Mouse (Mus musculus) spleen, adult 2 months (tissue): ENCODE results near the gene Gm20683. TPM values are rescaled to one million over a fixed set of nuclear protein-coding genes. Genes with fewer than 3 reads are reported as not detected.

Experiments
- DNase-seq, 2 experiments: peaks; one replicate each; pipeline versions ENCODE4 v3.0.0 to v3.0.0-alpha.2; 2012 to 2021; ENCODE audit warnings: low spot score in 2 of 2, low read depth in 1 of 2
- H3K27ac ChIP-seq: fragments of 200-500 bp; 2 replicates; pipeline ENCODE4 v1.5.1; 2012; ENCODE audit warnings: low read length, inconsistent platforms; ENCODE audit not compliant: insufficient read depth
- H3K27me3 ChIP-seq: fragments of 200-500 bp; 2 replicates; pipeline ENCODE4 v1.6.1; 2012; ENCODE audit warnings: mild to moderate bottlenecking, moderate library complexity, low read length, inconsistent platforms; ENCODE audit not compliant: control insufficient read depth, insufficient read depth
- H3K36me3 ChIP-seq: fragments of 200-500 bp; 2 replicates; pipeline ENCODE4 v1.6.1; 2012; ENCODE audit warnings: mild to moderate bottlenecking, low read length, inconsistent platforms; ENCODE audit not compliant: control insufficient read depth, insufficient read depth
- H3K4me1 ChIP-seq: fragments of 200-500 bp; 2 replicates; pipeline ENCODE4 v1.6.1; 2011; ENCODE audit warnings: inconsistent platforms; ENCODE audit not compliant: control insufficient read depth, insufficient read depth, insufficient read length
- H3K4me3 ChIP-seq: fragments of 200-500 bp; 2 replicates; pipeline ENCODE4 v1.5.1; 2011; ENCODE audit warnings: mild to moderate bottlenecking, inconsistent platforms; ENCODE audit not compliant: insufficient read depth, insufficient read length; ENCODE audit errors: extremely low read depth
- CTCF ChIP-seq: fragments of 200-500 bp; IDR thresholded peaks from 2 replicates; pipeline ENCODE4 v1.5.1; 2011; ENCODE audit warnings: mild to moderate bottlenecking, inconsistent platforms; ENCODE audit not compliant: insufficient read depth, insufficient read length, insufficient replicate concordance; ENCODE audit errors: extremely low read depth
- POLR2A ChIP-seq: fragments of 200-500 bp; IDR thresholded peaks from 2 replicates; pipeline ENCODE4 v1.6.1; 2011; ENCODE audit warnings: low read depth, low read length, inconsistent platforms
- WGBS: fragments of 180-500 bp; shearing (Covaris S2); methylation state at CpG from one replicate; pipeline ENCODE4 v1.1.7; 2018; 5-methylcytosine and 5-hydroxymethylcytosine counted together
- polyA plus RNA-seq: library from polyadenylated mRNA; depleted of rRNA; stranded (reverse); fragments of >200 nt; gene quantifications from 2 replicates; pipeline ENCODE4 v1.2.3, GENCODE M21; 2012

Gene Gm20683
- polyA plus RNA-seq, 1 experiment = 29.5 TPM

DNA sequence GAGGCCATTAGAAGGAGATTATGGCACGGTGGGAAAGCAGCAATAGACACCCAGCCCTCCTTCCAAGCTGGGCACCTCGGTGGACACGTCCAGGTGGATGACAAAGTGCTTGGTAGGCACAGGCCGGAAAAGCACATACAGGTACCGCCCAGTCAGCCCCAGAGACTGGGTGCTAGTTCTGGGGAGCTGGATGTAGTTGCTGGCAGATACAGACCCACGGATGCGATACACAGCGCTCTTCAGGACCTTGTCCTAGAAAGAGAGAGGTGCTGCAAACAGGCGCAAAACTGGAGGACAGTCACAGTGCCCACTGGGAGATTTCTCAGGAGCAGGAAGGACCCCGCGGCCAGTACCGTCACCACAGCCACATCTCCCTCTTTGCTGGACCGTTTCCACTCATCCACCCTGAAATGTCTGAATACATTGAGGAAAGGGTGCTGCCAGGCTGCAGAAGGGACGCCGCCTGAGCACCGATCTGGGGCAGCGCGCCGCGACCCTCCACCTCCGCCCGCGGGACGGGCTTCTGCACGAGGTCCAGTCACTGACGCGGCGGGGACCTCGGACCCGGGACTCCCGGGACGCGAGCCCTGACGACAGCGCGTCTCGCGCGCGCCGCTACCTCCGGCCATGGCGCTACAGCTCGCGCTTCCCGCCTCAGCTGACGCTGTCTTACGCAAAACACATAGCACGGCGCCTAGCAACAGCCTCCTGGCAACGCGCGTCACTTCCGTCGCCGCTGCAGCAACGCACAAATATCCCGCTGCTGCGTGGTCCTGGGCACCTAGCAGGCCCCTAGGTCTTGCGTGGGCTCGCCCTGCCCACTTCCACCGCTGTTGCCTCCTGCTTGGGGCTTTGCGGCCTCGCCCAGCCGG is 19.5 kb upstream of the Gm20683 start, which contains the start of gene Wdr90:
Wdr90 (minus strand) TSS at position 670 of the 872 bp plus-strand sequence.
- no peaks in the 10 kb centered on the region for H3K27me3 ChIP-seq
- peak within 1 kb of the TSS; percentile 66 for H3K27ac ChIP-seq
- peaks cover 3% of the 10 kb centered on the region; the same call in 1 of the 2 replicates for H3K4me1 ChIP-seq
- TF ChIP-seq CTCF (no peak), POLR2A (0 out of 2 replicates have a peak, but pooled peaks have one; percentile 21)
- H3K36me3 ChIP-seq = no peaks in the 10 kb centered on the region
- peak; percentile 85 to 88 for DNase-seq
- WGBS = 4% methylated on average over 63 of the region's 65 CpGs
- peak within 1 kb of the TSS; percentile 67 for H3K4me3 ChIP-seq

DNA sequence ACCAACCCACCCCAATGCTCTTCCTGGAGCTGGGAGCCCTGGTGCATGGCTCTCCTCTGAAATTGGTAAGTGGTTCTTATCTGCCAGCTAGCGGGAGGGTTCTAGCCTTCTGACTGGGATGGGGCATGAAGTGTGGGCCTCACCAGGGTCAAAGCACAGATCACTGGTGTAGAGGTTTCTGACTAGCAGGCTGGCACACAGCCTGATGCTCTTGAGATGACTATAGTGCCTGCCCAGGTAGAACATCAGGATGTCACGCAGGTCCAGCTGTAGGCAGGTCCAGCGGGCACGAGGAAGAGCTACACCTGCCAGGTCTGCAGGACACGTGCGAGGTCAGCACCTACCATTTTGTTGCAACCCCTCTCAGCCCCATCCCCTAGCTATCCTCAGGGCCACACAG is 18.7 kb upstream of the Gm20683 start:
- H3K36me3 ChIP-seq = no peaks in the 10 kb centered on the region
- DNase-seq = no peak
- 91% methylated on average over 6 of the region's 6 CpGs for WGBS
- H3K27me3 ChIP-seq = no peaks in the 10 kb centered on the region
- H3K27ac ChIP-seq = no peak overlapping the region
- peaks cover 3% of the 10 kb centered on the region; the same call in 1 of the 2 replicates for H3K4me1 ChIP-seq
- no peak for TF ChIP-seq POLR2A
- no peak for TF ChIP-seq CTCF
- H3K4me3 ChIP-seq = no peak overlapping the region

DNA sequence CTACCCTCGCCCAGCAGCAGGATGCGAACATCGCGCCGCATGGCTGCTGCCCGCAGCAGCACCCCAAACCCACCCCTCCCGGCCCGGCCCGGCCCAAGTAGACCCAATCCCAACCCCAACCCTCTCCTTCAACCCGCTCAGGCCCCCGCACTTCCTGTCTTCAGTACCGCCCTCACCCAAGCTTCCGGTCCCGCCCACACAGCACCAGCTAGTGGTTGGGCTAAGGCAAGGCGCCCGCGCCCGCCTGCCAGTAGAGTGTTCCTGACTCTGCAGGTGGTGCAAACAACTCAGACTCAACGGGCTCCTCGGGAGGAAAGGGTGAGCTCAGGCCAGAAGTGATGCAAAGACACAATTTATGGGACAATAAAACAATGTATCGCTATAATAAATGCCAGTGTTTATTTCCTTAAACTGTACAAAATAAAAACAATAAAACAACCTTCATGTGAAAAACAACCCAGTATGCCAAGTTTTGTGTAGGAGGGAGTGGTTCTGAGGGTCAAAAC is 2.9 kb upstream of the Gm20683 start, which contains the start of gene Rhot2:
Rhot2 (minus strand) TSS at position 456 of the 506 bp plus-strand sequence.
- Histone ChIP-seq H3K27me3 (no peaks in the 10 kb centered on the region), H3K4me3 (peak within 1 kb of the TSS; percentile 84), H3K27ac (peak within 1 kb of the TSS; percentile 86), H3K36me3 (peaks cover 26% of the 10 kb centered on the region), H3K4me1 (peaks cover 15% of the 10 kb centered on the region)
- WGBS = 0% methylated on average over 21 of the region's 21 CpGs
- TF ChIP-seq POLR2A (peak; percentile 53; the same call in 1 of the 2 replicates), CTCF (peak; percentile 36; the same call in 1 of the 2 replicates)
- peak; percentile 81 to 97 for DNase-seq

DNA sequence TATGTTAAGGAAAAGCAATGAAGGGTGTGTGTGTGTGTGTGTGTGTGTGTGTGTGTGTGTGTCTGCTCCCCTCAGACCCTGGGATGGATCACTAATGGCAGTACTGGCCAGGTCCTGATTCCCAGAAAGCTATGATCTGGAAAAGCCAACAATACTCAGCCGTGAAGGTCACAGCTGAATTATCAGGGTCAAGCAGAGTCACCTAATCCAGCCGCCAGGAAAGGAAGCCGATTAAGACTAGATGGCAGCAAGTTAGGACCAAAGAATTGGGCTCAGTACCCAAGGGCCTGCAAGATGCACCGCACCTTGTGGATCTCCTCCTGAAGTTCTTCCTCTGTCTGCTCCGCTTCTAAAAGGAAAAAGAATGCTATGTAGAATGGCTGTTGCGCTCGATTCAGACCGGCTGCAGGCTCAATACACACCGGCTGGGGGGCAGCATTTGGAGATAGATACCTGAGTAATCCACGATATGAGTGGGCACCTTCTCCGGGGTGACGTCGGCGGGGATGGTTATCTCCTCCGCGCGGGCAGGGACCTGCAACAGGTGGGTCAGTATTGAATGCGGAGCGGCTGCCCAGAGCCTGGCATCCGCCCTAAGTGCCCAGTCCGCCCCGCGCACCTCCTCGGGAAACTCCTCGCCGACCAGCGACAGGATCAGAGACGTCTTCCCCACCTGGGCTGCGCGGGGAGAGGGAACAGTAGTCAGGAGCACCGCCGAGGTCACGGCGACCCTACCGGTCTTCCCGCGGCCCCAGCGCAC is 2.3 kb upstream of the Gm20683 start:
- no peak for TF ChIP-seq POLR2A
- no peak for TF ChIP-seq CTCF
- H3K4me1 ChIP-seq = peaks cover 15% of the 10 kb centered on the region
- peak overlapping the region; percentile 86 for H3K27ac ChIP-seq
- WGBS = 1% methylated on average over 38 of the region's 38 CpGs
- no peaks in the 10 kb centered on the region for H3K27me3 ChIP-seq
- peaks cover 30% of the 10 kb centered on the region for H3K36me3 ChIP-seq
- no peak for DNase-seq
- H3K4me3 ChIP-seq = peak overlapping the region; percentile 84

DNA sequence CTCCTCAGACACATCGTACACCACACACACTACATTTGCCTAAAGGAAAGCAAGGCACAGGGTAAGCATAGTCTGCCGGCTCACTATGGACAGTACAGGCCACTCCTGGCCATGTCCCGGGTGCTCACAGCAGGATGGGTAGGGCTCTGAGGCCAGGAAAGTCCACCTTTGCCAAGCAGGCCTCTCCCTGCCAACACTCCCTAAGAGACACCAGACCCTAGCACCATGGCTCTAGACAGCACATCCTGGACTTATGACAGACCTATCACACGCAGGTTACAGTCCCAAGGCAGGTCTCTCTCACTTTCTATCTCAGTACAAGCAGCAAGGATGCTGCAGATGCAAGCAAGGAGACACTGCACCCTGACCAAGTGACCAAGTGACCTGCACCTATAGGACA is 1.6 kb upstream of the Gm20683 start:
- no peak overlapping the region for H3K4me3 ChIP-seq
- DNase-seq = no peak
- no peaks in the 10 kb centered on the region for H3K27me3 ChIP-seq
- H3K27ac ChIP-seq = no peak overlapping the region
- H3K4me1 ChIP-seq = peaks cover 15% of the 10 kb centered on the region
- peaks cover 30% of the 10 kb centered on the region for H3K36me3 ChIP-seq
- TF ChIP-seq POLR2A = no peak
- TF ChIP-seq CTCF = no peak
- WGBS = 91% methylated on average over 4 of the region's 4 CpGs

DNA sequence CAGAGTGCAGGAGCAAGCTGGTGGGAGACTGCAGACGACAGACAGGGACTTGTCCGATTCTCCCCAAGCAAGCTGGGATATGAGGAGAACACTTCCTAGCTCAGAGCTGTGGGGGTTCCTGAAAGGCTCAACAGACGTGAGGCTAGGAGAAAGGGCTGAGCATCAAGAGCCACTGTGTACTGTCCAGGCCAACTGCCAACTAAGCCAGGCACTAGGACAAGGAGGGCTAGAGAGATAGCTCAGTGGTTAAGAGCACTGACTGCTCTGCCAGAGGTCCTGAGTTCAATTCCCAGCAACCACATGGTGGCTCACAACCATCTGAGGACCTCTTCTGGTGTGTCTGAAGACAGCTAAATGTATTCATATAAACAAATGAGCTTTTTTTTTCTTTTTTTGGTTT is 946 bp upstream of the Gm20683 start:
- DNase-seq = no peak
- H3K4me3 ChIP-seq = no peak overlapping the region
- 90% methylated on average over 3 of the region's 3 CpGs for WGBS
- H3K4me1 ChIP-seq = peaks cover 15% of the 10 kb centered on the region
- no peaks in the 10 kb centered on the region for H3K27me3 ChIP-seq
- peaks cover 30% of the 10 kb centered on the region for H3K36me3 ChIP-seq
- no peak for TF ChIP-seq CTCF
- TF ChIP-seq POLR2A = no peak
- H3K27ac ChIP-seq = no peak overlapping the region
